Mouse (Mus musculus): ENCODE results near the gene Nme4.
A peak's percentile ranks its signal among the peaks of the same experiment; 100 is the strongest.
"Not testable (repeated sequence)": the region's sequence is repeated elsewhere in the genome, so short reads cannot be mapped to it uniquely, and the experiment has no call there.

Gene Nme4

GRCm38 (mm10) chr17:26115205-26115898 lies 19.9 kb upstream of the Nme4 start:
- ATAC-seq (ENCODE audit: insufficient number of reproducible peaks, low FRiP score, low TSS enrichment): no peak

- ATAC-seq (ENCODE audit: insufficient number of reproducible peaks, low FRiP score, low TSS enrichment): not testable (repeated sequence)
Observed at GRCm38 (mm10) chr17:26114461-26114860, 19.1 kb upstream of the Nme4 start.

GRCm38 (mm10) chr17:26114061-26114460 lies 18.7 kb upstream of the Nme4 start:
- ATAC-seq (ENCODE audit: insufficient number of reproducible peaks, low FRiP score, low TSS enrichment): no peak

GRCm38 (mm10) chr17:26113181-26113948 lies 18.0 kb upstream of the Nme4 start, which contains the start of gene Tmem8:
Gene Tmem8, plus strand, starts transcription at chr17:26113299.
- peak; percentile 84; the same call in 1 of the 2 replicates for ATAC-seq (ENCODE audit: insufficient number of reproducible peaks, low FRiP score, low TSS enrichment)

GRCm38 (mm10) chr17:26112751-26113150 lies 17.3 kb upstream of the Nme4 start:
- ATAC-seq (ENCODE audit: insufficient number of reproducible peaks, low FRiP score, low TSS enrichment): no peak

- no peak for ATAC-seq (ENCODE audit: insufficient number of reproducible peaks, low FRiP score, low TSS enrichment)
Observed at GRCm38 (mm10) chr17:26111722-26112121, 16.3 kb upstream of the Nme4 start.

- ATAC-seq (ENCODE audit: insufficient number of reproducible peaks, low FRiP score, low TSS enrichment): no peak
Observed at GRCm38 (mm10) chr17:26111024-26111423, 15.6 kb upstream of the Nme4 start.

GRCm38 (mm10) chr17:26110156-26110555 lies 14.8 kb upstream of the Nme4 start:
- ATAC-seq (ENCODE audit: insufficient number of reproducible peaks, low FRiP score, low TSS enrichment): no peak

- ATAC-seq (ENCODE audit: insufficient number of reproducible peaks, low FRiP score, low TSS enrichment): no peak
Observed at GRCm38 (mm10) chr17:26105619-26106018, 10.2 kb upstream of the Nme4 start.

- no peak for ATAC-seq (ENCODE audit: insufficient number of reproducible peaks, low FRiP score, low TSS enrichment)
Observed at GRCm38 (mm10) chr17:26101478-26101877, 6.1 kb upstream of the Nme4 start.

- no peak for ATAC-seq (ENCODE audit: insufficient number of reproducible peaks, low FRiP score, low TSS enrichment)
Observed at GRCm38 (mm10) chr17:26100166-26100565, 4.8 kb upstream of the Nme4 start.

- not testable (repeated sequence) for ATAC-seq (ENCODE audit: insufficient number of reproducible peaks, low FRiP score, low TSS enrichment)
Observed at GRCm38 (mm10) chr17:26099316-26099715, 3.9 kb upstream of the Nme4 start.

GRCm38 (mm10) chr17:26098461-26098860 lies 3.1 kb upstream of the Nme4 start:
- ATAC-seq (ENCODE audit: insufficient number of reproducible peaks, low FRiP score, low TSS enrichment): no peak

GRCm38 (mm10) chr17:26094531-26095110 lies 781 bp downstream of the Nme4 start:
- no peak for ATAC-seq (ENCODE audit: insufficient number of reproducible peaks, low FRiP score, low TSS enrichment)

- peak; percentile 83; the same call in 1 of the 2 replicates for ATAC-seq (ENCODE audit: insufficient number of reproducible peaks, low FRiP score, low TSS enrichment)
Observed at GRCm38 (mm10) chr17:26089905-26090632, 5.3 kb downstream of the Nme4 start, which contains the start of gene Decr2. Gene Decr2, minus strand, starts transcription at chr17:26090337.

- no peak for ATAC-seq (ENCODE audit: insufficient number of reproducible peaks, low FRiP score, low TSS enrichment)
Observed at GRCm38 (mm10) chr17:26087059-26087564, 8.3 kb downstream of the Nme4 start.

GRCm38 (mm10) chr17:26080867-26081266 lies 14.5 kb downstream of the Nme4 start:
- ATAC-seq (ENCODE audit: insufficient number of reproducible peaks, low FRiP score, low TSS enrichment): no peak

GRCm38 (mm10) chr17:26078851-26079250 lies 16.6 kb downstream of the Nme4 start:
- no peak for ATAC-seq (ENCODE audit: insufficient number of reproducible peaks, low FRiP score, low TSS enrichment)

- ATAC-seq (ENCODE audit: insufficient number of reproducible peaks, low FRiP score, low TSS enrichment): no peak
Observed at GRCm38 (mm10) chr17:26075246-26075645, 20.2 kb downstream of the Nme4 start.

GRCm38 (mm10) chr17:26070136-26070535 lies 25.3 kb downstream of the Nme4 start:
- ATAC-seq (ENCODE audit: insufficient number of reproducible peaks, low FRiP score, low TSS enrichment): no peak
